Mouse (Mus musculus) A20 (cell line): Measurements from ENCODE around the gene Pglyrp1.

Experiments
- DNase-seq: peaks from one replicate; pipeline ENCODE4 v3.0.0-alpha.2; 2011; ENCODE audit warnings: low read depth, low spot score

Pglyrp1 gene

DNA sequence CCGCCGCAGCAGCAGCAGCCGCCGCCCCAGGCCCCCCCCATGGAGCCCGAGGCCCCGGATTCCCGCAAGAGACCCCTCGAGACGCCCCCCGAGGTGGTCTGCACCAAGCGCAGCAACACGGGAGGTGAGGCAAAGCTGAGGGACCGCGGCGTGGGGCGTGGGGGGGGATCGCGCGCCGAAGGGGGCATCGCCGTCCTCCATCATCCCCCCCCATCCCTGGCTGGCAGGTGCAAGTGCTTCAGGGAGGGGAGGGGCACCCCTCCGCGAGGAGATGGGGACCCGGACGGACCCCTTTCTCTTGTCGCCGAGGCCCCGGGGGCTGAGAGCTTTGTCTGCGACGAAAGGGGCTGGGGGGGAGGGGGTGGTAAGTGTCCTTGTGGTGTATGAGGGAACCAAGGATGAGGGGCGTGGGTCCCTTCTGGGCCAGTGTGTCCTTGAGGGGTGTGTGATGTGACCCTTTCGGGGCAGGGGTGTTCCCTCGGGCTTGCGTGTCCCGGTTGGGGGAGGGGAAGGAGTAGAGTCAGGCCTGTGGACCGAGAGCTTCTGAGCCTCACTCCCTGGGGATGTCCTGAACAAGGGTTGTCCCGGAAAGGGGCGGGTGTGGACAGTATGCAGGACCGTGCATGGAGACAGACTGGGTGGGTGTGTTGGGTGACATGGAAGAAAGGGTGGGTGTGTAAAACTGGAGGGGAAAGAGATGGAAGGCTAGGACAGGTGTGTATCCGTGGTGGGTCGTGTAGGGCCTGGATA is 55.1 kb downstream of the Pglyrp1 start:
- no peak for DNase-seq

DNA sequence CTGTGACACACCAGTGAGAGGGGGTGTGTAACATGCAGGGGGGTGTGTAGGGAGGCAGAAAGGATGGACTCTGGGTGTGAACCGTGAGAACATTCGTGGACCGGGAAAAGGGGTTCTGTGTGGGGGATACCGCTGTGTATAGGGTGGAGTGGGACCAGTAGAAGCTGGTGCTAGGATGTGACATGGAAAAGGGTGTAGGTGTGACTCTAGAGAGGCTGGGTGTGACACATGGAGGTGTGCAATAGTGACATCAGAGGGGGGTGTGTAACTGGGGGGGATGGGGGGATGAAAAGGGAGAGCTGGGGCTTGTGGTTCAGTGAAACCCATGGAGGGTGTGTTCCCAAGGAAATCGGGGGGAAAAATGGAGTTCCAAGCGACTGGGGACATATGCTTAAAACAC is 55.8 kb downstream of the Pglyrp1 start:
- no peak for DNase-seq

DNA sequence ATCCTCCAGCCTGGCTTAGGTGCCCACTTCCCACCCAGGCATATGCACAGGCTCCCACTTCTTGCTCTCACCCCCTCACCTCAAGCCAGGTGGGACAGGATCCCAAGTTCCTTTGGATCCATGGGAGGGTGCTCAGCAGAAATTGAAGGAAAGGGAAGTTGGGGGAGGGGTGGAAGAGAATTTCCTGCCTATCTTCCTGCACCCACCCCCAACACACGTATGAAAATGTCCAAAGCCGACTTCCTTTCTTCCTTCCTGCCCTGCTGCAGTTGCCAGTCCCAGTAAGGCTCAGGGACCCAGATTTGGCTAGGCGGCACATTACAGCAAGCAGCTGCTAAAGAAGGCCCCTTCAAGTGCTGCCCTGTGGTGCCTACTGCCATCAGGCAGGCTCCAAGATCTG is 56.6 kb downstream of the Pglyrp1 start:
- DNase-seq = no peak
